Mouse (Mus musculus) hindbrain, embryonic 13.5 days (tissue): Measurements from ENCODE around the gene Pja2. TPM values are rescaled to one million over a fixed set of nuclear protein-coding genes. Genes with fewer than 3 reads are reported as not detected.
A peak's percentile ranks its signal among the peaks of the same experiment; 100 is the strongest.

Source experiments
- ATAC-seq: fragments of 200-750 bp; cut with Nextera tagmentation; 2 replicates; pipeline ENCODE4 v1.8.0; 2017; ENCODE audit warnings: moderate TSS enrichment; ENCODE audit not compliant: low FRiP score
- H3K27ac ChIP-seq: fragments of 300-500 bp; sonication (generic); 2 replicates; pipeline ENCODE4 v1.5.1; 2015; ENCODE audit warnings: inconsistent platforms, mild to moderate bottlenecking, moderate library complexity
- H3K27me3 ChIP-seq: fragments of 300-500 bp; sonication (generic); 2 replicates; pipeline ENCODE4 v1.6.1; 2015; ENCODE audit warnings: mild to moderate bottlenecking, inconsistent platforms
- H3K36me3 ChIP-seq: fragments of 300-500 bp; sonication (generic); 2 replicates; pipeline ENCODE4 v1.6.1; 2015; ENCODE audit warnings: mild to moderate bottlenecking, inconsistent platforms
- H3K4me1 ChIP-seq: fragments of 300-500 bp; sonication (generic); replicated peaks from 2 replicates; pipeline ENCODE4 v1.6.1; 2015; ENCODE audit warnings: inconsistent platforms
- H3K4me2 ChIP-seq: fragments of 300-500 bp; sonication (generic); 2 replicates; pipeline ENCODE4 v1.6.1; 2015; ENCODE audit warnings: inconsistent platforms, mild to moderate bottlenecking, moderate library complexity
- H3K4me3 ChIP-seq: fragments of 300-500 bp; sonication (generic); 2 replicates; pipeline ENCODE4 v1.5.1; 2015; ENCODE audit warnings: mild to moderate bottlenecking, inconsistent platforms
- H3K9ac ChIP-seq: fragments of 300-500 bp; sonication (generic); 2 replicates; pipeline ENCODE4 v1.6.1; 2015; ENCODE audit warnings: mild to moderate bottlenecking, inconsistent platforms
- H3K9me3 ChIP-seq: fragments of 300-500 bp; sonication (generic); 2 replicates; pipeline ENCODE4 v1.6.1; 2016; ENCODE audit warnings: inconsistent platforms
- WGBS: fragments of 180-500 bp; shearing (Covaris S2); methylation state at CpG from one replicate; pipeline ENCODE4 v1.1.7; 2015; 5-methylcytosine and 5-hydroxymethylcytosine counted together
- polyA plus RNA-seq: library from polyadenylated mRNA; unstranded; fragments of >200 nt; fragmentation: Nextera tagmentation; extraction: Ambion mirVana; gene quantifications from 2 replicates; pipeline ENCODE4 v1.2.1, GENCODE M21; 2015

Gene Pja2
- polyA plus RNA-seq: 152 and 155 TPM in 2 replicates

DNA sequence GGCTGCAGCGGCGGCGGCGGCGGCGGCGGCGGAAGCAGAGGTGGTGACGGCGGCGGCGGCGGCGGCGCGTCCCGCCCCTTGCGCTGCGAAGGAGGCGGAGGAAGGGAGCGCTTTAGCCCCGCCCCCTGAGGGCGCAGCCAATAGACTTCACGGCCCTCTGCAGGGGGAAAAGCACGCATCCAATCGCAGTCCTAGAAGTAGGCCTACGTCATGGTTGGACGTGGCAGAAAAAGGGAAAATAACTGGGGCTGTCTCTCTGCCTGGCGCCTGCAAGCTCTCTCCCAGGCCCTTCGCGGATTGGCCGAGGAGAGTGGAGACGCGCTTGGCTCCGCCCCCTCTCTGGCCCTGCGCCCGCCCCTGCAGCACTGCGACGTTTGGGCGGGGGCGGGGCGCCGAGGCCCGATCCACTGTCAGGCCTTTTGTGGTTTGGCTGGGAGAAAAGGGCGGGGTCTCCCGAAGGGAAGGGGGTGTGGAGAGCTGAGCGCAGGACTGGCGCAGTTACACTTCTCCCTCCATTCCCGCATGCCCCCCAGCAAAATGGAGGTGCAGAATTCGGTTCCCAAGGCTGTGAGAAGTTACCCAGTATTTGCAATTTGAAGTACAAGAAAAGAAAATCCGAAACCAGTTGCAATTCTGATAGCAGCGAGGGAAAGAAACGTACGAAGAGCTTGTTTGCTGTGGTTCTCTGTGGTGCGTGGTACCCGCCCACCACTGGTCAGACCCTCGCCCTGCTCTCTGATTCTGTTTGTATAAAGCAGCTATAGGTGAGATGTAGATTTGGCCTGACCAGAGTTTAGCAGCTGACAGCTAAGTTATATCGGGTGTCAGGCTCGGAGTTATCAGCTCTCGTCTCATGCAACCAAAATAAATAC is at the start of gene Pja2:
Pja2 (minus strand) TSS at position 19 of the 872 bp plus-strand sequence.
- ATAC-seq: peak; percentile 100
- peak within 1 kb of the TSS; percentile 99 for H3K27ac ChIP-seq
- peaks cover 16% of the 10 kb centered on the region for H3K4me1 ChIP-seq
- H3K9ac ChIP-seq: peak within 1 kb of the TSS; percentile 100
- H3K9me3 ChIP-seq: no peaks in the 10 kb centered on the region
- peak within 1 kb of the TSS; percentile 73 for H3K4me2 ChIP-seq
- H3K27me3 ChIP-seq: no peaks in the 10 kb centered on the region
- no peaks in the 10 kb centered on the region for H3K36me3 ChIP-seq
- WGBS: under 1% methylated on average over 41 of the region's 60 CpGs
- H3K4me3 ChIP-seq: peak within 1 kb of the TSS; percentile 98

DNA sequence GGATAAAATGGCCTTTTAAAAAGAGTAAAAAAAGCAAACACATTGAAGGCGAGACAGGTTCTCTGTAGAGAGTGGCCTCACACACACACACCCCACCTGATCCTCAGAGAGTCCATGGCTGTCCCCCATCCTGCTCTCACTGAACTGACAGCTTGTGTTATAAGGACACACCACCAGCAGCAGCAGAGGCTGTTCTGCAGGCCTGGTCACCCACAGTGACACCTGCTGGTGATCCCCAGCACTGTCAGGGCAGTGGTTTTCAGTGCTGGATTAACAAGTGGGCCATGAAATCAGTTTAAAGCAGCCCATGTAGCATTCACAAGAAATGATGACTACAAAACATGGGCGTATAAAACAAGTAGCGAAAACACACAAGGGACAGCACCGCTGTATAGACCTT is 43.6 kb upstream of the Pja2 start:
- no peak overlapping the region for H3K4me2 ChIP-seq
- H3K4me1 ChIP-seq: no peaks in the 10 kb centered on the region
- H3K9ac ChIP-seq: no peak overlapping the region
- no peak overlapping the region for H3K27ac ChIP-seq
- no peaks in the 10 kb centered on the region for H3K36me3 ChIP-seq
- H3K27me3 ChIP-seq: no peaks in the 10 kb centered on the region
- H3K4me3 ChIP-seq: no peak overlapping the region
- peak; percentile 74; the same call in 1 of the 2 replicates for ATAC-seq
- WGBS: 69% methylated on average over 4 of the region's 4 CpGs
- no peaks in the 10 kb centered on the region for H3K9me3 ChIP-seq

DNA sequence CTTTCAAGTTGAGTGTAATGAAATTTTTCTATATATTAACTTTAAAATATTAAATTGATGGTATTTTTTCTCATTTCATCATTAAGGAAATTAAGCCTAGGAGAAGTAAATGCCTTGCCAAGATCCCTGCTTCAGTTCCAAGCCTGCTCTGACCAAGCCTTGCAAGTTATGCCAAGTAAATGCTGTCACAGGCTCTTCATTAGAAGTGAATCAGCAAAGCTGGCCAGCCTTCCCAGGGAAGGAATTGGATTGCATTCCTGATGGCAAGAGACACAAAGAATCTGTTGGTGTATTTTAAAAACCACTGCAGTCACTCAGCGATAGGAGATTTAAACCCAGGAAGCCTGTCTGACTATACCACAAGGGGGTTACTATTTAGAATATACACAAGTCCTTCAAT is 32.0 kb upstream of the Pja2 start:
- WGBS: 94% methylated on average over 1 of the region's 1 CpGs
- no peaks in the 10 kb centered on the region for H3K36me3 ChIP-seq
- no peaks in the 10 kb centered on the region for H3K27me3 ChIP-seq
- H3K4me1 ChIP-seq: no peaks in the 10 kb centered on the region
- no peak overlapping the region for H3K4me3 ChIP-seq
- no peak overlapping the region for H3K27ac ChIP-seq
- no peaks in the 10 kb centered on the region for H3K9me3 ChIP-seq
- no peak for ATAC-seq
- H3K4me2 ChIP-seq: no peak overlapping the region
- no peak overlapping the region for H3K9ac ChIP-seq

DNA sequence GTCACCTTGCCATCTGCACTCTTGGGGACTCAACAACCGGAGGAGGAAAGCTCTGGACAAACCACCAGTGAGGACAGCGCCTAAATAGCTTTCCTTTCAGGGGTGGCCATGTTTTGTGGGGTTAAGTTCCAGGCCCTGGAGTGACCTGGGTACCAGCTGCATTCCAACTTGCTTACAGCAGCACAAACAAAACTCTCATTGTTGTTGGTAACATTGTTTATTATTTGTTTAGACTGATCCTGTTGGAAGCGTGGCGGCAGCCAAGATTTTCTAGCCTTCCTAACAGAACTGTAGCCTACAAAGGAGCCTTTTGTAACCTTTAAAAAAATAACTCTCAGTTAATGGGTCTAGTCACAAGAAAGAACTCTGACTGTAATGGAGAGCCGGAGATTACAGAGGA is 30.9 kb upstream of the Pja2 start:
- no peak for ATAC-seq
- 68% methylated on average over 5 of the region's 5 CpGs for WGBS
- H3K4me2 ChIP-seq: no peak overlapping the region

DNA sequence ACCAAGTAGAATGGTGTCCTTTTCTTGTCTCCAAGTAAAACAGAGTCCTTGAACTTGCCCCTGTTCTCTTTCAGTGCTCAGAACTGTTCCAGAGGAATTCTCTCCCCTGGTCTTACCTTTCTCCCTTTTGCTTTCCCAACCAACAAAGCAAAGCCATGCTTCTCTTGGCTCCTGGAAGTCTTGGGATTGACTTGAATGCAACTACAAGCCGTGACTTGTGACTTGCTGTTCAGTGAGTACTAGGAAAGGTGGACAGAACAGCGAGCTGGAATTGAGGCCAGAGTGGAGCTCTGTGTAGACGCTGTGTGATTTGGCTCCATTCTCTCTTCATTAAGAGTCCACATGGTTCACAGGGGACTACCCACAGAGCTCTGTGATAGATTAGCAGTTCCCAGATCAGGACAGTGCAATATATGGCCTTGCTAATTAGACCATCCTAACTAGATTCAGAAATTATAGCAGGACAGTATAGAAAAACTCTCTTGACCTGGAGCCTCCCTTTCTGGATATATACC is 30.3 kb upstream of the Pja2 start:
- no peaks in the 10 kb centered on the region for H3K27me3 ChIP-seq
- WGBS: 88% methylated on average over 3 of the region's 3 CpGs

More for the DNA sequence above, 30.9 kb upstream of the Pja2 start:
- Histone ChIP-seq H3K9me3 (no peaks in the 10 kb centered on the region), H3K4me1 (no peaks in the 10 kb centered on the region), H3K27me3 (no peaks in the 10 kb centered on the region), H3K27ac (no peak overlapping the region), H3K36me3 (no peaks in the 10 kb centered on the region), H3K9ac (no peak overlapping the region), H3K4me3 (no peak overlapping the region)

DNA sequence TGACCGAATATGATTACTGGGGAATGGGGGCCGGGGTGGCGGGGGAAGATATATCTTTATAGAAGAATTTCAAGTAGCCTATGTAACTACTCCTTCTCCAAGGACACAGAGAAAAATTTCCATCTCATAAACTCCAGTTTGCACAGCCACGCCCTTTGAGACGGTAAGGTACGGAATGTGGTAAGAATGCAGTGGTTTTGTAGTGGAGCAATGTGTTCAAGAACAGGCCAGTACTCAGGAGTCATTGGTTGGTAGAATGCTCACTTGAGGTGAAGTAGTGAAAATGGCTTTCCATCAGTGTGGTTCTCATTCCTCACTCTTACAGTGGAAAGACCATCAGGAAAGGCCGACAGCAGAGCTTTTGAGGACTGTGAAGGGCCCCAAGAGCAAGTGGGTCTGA is 22.2 kb upstream of the Pja2 start:
- H3K9ac ChIP-seq: no peak overlapping the region
- H3K36me3 ChIP-seq: no peaks in the 10 kb centered on the region
- H3K27me3 ChIP-seq: no peaks in the 10 kb centered on the region
- 97% methylated on average over 7 of the region's 7 CpGs for WGBS
- H3K27ac ChIP-seq: no peak overlapping the region
- no peak for ATAC-seq
- H3K9me3 ChIP-seq: no peaks in the 10 kb centered on the region
- H3K4me2 ChIP-seq: no peak overlapping the region
- no peaks in the 10 kb centered on the region for H3K4me1 ChIP-seq
- H3K4me3 ChIP-seq: no peak overlapping the region

More for the DNA sequence above, 30.3 kb upstream of the Pja2 start:
- Histone ChIP-seq H3K36me3 (no peaks in the 10 kb centered on the region), H3K9me3 (no peaks in the 10 kb centered on the region), H3K27ac (no peak overlapping the region), H3K4me2 (no peak overlapping the region), H3K4me1 (no peaks in the 10 kb centered on the region), H3K9ac (no peak overlapping the region), H3K4me3 (no peak overlapping the region)
- ATAC-seq: no peak

DNA sequence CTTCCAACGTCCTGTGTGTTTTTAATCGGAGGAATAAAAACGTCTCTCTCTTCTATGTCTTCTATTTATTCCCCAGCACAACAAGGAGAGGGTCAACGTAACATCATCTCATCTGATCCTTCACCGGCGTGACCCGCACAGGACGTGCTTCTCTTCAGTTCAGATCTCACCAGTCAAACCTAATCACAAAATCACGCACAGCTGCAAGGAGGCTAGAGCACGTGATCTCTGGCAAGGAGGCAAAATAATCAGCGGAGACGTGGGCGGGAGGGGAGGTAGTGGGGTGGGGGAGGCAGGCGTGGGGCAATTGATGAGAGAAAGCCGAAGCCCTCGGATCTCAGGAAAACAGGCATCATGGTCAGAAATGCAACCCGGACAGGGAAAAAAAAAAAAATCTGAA is 14.4 kb upstream of the Pja2 start:
- Histone ChIP-seq H3K4me2 (peak overlapping the region; percentile 26), H3K4me1 (no peaks in the 10 kb centered on the region), H3K4me3 (no peak overlapping the region), H3K9ac (no peak overlapping the region), H3K27ac (no peak overlapping the region), H3K9me3 (no peaks in the 10 kb centered on the region), H3K36me3 (no peaks in the 10 kb centered on the region), H3K27me3 (no peaks in the 10 kb centered on the region)
- no peak for ATAC-seq
- WGBS: 55% methylated on average over 17 of the region's 17 CpGs

DNA sequence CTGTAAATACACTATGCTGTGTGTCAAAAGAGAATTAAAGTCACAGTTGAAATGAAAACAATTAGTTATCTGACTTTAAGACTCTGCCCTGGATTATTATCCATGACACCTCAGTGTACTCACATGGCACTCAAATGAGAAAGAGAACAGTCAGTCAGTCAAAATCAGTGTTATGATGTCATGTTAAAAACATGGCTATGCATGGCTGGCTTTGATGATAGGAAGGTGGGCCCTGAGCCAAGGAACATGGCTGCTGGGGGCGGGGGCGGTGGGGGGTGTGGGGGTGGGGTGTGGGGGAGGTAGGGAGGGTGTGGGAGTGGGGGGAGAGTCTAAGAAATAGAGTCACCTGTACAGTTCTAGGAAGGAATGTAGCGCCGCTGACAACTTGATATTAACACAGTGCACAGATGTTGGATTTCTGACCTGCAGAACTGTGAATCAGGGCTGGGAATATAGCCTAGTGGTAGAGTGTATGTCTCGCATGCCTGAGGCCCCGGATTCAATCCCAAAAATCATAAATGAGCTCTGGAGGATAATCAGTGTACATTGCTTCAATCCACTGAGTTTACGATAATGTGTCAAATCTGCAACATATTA is 13.0 kb upstream of the Pja2 start:
- no peak overlapping the region for H3K4me2 ChIP-seq
- no peaks in the 10 kb centered on the region for H3K27me3 ChIP-seq
- no peak for ATAC-seq
- no peaks in the 10 kb centered on the region for H3K9me3 ChIP-seq
- no peak overlapping the region for H3K9ac ChIP-seq
- H3K4me3 ChIP-seq: no peak overlapping the region
- H3K4me1 ChIP-seq: no peaks in the 10 kb centered on the region
- H3K27ac ChIP-seq: no peak overlapping the region
- H3K36me3 ChIP-seq: no peaks in the 10 kb centered on the region
- WGBS: 84% methylated on average over 7 of the region's 7 CpGs

DNA sequence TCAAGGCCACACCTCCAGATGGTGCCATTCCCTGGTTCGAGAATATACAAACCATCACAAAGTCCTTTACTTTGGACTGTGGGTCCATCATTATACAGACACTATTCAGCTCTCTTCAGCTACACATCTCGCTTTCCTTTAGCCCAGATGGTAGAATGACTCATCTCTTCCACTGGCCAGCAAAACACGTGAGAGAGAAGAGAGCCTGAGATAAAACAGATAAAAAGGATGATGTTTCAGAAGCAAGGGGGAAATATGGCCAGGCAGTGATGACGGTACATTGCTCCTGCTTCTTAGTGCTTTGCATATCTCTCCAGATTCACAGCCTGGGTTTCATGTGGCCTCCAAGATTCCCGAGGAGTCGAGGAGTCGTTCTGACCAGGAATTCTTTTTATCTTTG is 10.0 kb upstream of the Pja2 start:
- Histone ChIP-seq H3K4me3 (no peak overlapping the region), H3K27me3 (no peaks in the 10 kb centered on the region), H3K36me3 (no peaks in the 10 kb centered on the region), H3K4me1 (no peaks in the 10 kb centered on the region), H3K9ac (no peak overlapping the region), H3K9me3 (no peaks in the 10 kb centered on the region), H3K4me2 (no peak overlapping the region), H3K27ac (no peak overlapping the region)
- no peak for ATAC-seq
- WGBS: 82% methylated on average over 7 of the region's 7 CpGs

DNA sequence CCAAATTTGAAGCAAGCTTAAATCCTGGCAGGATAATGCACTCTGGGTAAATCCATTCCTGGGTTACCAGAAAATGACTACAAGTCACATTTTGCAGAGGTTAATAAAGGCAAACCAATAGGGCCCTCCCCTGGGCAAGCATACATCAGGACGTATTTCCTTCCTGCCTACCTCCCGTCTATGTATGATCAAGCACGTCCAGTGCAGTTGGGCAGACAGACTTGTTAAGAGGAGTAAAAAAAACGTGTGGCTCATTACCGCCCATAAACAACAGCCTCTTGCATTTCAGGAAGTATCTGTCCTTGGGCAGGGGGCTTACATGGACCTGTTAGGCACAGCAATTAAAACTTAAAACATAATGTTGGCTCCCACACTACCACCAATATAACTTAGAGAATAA is 8.0 kb upstream of the Pja2 start:
- WGBS: 81% methylated on average over 5 of the region's 5 CpGs
- no peaks in the 10 kb centered on the region for H3K27me3 ChIP-seq
- no peak for ATAC-seq

DNA sequence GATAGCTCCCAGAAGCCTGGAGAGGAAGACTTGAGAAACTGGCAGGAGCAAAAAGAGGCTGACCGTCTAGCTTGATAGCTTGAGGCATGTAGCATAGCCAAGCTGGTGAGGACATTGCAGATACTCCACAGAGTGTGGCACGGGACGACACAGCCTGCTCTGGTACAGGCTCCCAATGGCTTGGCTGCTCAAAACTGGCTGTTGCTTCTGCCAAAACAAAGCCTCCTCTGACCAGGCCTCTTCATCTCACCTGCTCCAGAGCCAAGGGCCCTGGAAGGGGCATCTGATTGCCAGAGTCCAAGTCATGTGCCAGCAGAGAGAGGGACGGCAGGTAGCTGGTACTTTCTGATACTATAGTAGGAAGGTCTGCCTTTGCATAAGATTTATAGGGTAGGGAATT is 5.5 kb upstream of the Pja2 start:
- no peak overlapping the region for H3K9ac ChIP-seq
- ATAC-seq: no peak
- H3K4me2 ChIP-seq: no peak overlapping the region
- WGBS: 90% methylated on average over 4 of the region's 4 CpGs
- no peaks in the 10 kb centered on the region for H3K27me3 ChIP-seq
- H3K27ac ChIP-seq: no peak overlapping the region
- H3K9me3 ChIP-seq: no peaks in the 10 kb centered on the region
- no peaks in the 10 kb centered on the region for H3K36me3 ChIP-seq
- H3K4me3 ChIP-seq: no peak overlapping the region
- 0 out of 2 replicates have a peak, but pooled peaks cover 7% of the 10 kb centered on the region for H3K4me1 ChIP-seq

More for the DNA sequence above, 8.0 kb upstream of the Pja2 start:
- Histone ChIP-seq H3K4me2 (no peak overlapping the region), H3K9ac (no peak overlapping the region), H3K4me3 (no peak overlapping the region), H3K9me3 (no peaks in the 10 kb centered on the region), H3K4me1 (no peaks in the 10 kb centered on the region), H3K27ac (no peak overlapping the region), H3K36me3 (no peaks in the 10 kb centered on the region)

DNA sequence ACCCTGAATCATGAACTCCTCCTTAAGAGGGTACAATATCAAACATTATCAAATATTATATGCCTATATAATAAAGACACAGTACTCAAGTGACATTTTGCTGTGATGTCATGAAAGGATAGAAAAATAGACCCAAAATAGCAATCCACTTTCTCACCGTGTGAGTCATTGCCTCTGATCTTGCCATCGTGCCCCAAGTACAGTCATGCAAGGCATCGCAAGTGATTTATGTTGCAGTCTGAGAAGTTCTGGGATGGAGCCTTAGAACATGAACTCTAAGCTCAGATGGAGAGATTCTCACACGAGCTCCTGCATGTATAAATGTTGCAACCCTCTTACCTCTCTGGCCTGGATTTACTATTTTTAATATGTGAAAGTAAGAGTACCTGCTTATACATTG is 2.2 kb upstream of the Pja2 start:
- Histone ChIP-seq H3K27ac (no peak overlapping the region), H3K4me3 (no peak overlapping the region), H3K27me3 (no peaks in the 10 kb centered on the region), H3K4me1 (peaks cover 16% of the 10 kb centered on the region), H3K9me3 (no peaks in the 10 kb centered on the region), H3K9ac (no peak overlapping the region), H3K4me2 (no peak overlapping the region), H3K36me3 (no peaks in the 10 kb centered on the region)
- ATAC-seq: no peak
- 90% methylated on average over 4 of the region's 4 CpGs for WGBS

DNA sequence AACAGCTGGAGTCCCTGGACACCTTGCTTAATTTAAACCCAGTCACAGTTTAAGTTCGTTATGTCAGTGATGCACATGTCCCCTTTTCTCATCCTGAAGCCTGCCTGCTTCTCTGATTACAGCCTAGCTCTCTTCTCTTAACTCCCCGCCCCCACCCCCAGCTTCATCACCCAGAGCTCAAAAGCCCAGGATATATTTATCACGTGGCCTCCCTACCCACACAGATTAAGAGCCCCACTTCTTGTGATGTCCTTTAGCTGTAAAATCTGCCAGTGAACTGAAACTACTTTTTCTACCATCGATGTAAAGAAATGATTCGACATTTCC is 1.0 kb upstream of the Pja2 start:
- H3K4me1 ChIP-seq: peaks cover 16% of the 10 kb centered on the region
- WGBS: 27% methylated on average over 5 of the region's 5 CpGs
- no peaks in the 10 kb centered on the region for H3K9me3 ChIP-seq
- H3K36me3 ChIP-seq: no peaks in the 10 kb centered on the region
- no peaks in the 10 kb centered on the region for H3K27me3 ChIP-seq
- H3K9ac ChIP-seq: peak overlapping the region; percentile 71
- ATAC-seq: no peak
- peak overlapping the region; percentile 73 for H3K4me2 ChIP-seq
- peak overlapping the region; percentile 48 for H3K4me3 ChIP-seq
- peak overlapping the region; percentile 92 for H3K27ac ChIP-seq
